Mouse (Mus musculus) CH12.LX (cell line): Measurements from ENCODE around the gene Ikbip. TPM values are rescaled to one million over a fixed set of nuclear protein-coding genes. Genes with fewer than 3 reads are reported as not detected.

ENCODE experiments used
- DNase-seq: peaks from one replicate; pipeline ENCODE4 v3.0.0-alpha.2; 2013; ENCODE audit errors: extremely low read depth
- H3K27ac ChIP-seq: 2 replicates; pipeline ENCODE4 v1.5.1; 2012; ENCODE audit warnings: low read depth, mild to moderate bottlenecking, control low read depth, moderate library complexity; ENCODE audit not compliant: insufficient read depth
- H3K27me3 ChIP-seq: replicated peaks from 2 replicates; pipeline ENCODE3; 2012; ENCODE audit warnings: inconsistent platforms
- H3K36me3 ChIP-seq, 2 experiments: replicated peaks in 1 of 2; 2 replicates each; pipeline versions ENCODE3 to v1.6.1; 2012; ENCODE audit warnings: inconsistent platforms in 1 of 2, low read length in 1 of 2, mild to moderate bottlenecking in 1 of 2, mixed read lengths in 1 of 2, moderate library complexity in 1 of 2; ENCODE audit not compliant: control insufficient read depth in 1 of 2, insufficient read depth in 1 of 2
- H3K4me1 ChIP-seq, 2 experiments: 2 replicates each; pipeline ENCODE4 v1.6.1; 2012; ENCODE audit warnings: inconsistent platforms in 1 of 2, moderate library complexity in 1 of 2; ENCODE audit not compliant: insufficient read depth in 2 of 2, control insufficient read depth in 1 of 2
- H3K4me2 ChIP-seq: 2 replicates; pipeline ENCODE4 v1.6.1; 2012; ENCODE audit warnings: low read depth, mild to moderate bottlenecking, control low read depth; ENCODE audit not compliant: poor library complexity, insufficient read depth, severe bottlenecking
- H3K4me3 ChIP-seq, 3 experiments: fragments of 150-350 bp in 1 of 3; sonication (generic) in 1 of 3; replicated peaks in 1 of 3; 2 replicates each; pipeline versions ENCODE3 to v1.5.1; 2011 to 2012; ENCODE audit warnings: low read depth in 2 of 3, low read length in 2 of 3, mild to moderate bottlenecking in 2 of 3, moderate library complexity in 2 of 3, control low read depth in 1 of 3, improper control_type of control experiment in 1 of 3, inconsistent platforms in 1 of 3, mixed read lengths in 1 of 3; ENCODE audit not compliant: poor library complexity in 1 of 3
- H3K79me2 ChIP-seq: replicated peaks from 2 replicates; pipeline ENCODE4 v1.6.1; 2012; ENCODE audit warnings: mild to moderate bottlenecking, moderate library complexity; ENCODE audit not compliant: control insufficient read depth, poor library complexity, insufficient read depth, severe bottlenecking; ENCODE audit errors: extremely low read depth
- H3K9ac ChIP-seq: 2 replicates; pipeline ENCODE4 v1.6.1; 2012; ENCODE audit warnings: low read depth, mild to moderate bottlenecking, control low read depth, moderate library complexity; ENCODE audit not compliant: insufficient read depth
- H3K9me3 ChIP-seq: replicated peaks from 2 replicates; pipeline ENCODE3; 2012; ENCODE audit warnings: low read length, inconsistent platforms, mixed read lengths
- CHD2 ChIP-seq: IDR thresholded peaks from 2 replicates; pipeline ENCODE4 v1.6.1; 2011; ENCODE audit warnings: low read length, improper control_type of control experiment
- CTCF ChIP-seq, 2 experiments: IDR thresholded peaks in 1 of 2; conservative IDR thresholded peaks in 1 of 2; 2 replicates each; pipeline ENCODE4 v1.5.1; 2011 to 2012; ENCODE audit warnings: low read depth in 2 of 2, low read length in 2 of 2, improper control_type of control experiment in 1 of 2, inconsistent platforms in 1 of 2, mild to moderate bottlenecking in 1 of 2, moderate library complexity in 1 of 2
- E2F4 ChIP-seq: IDR thresholded peaks from 2 replicates; pipeline ENCODE4 v1.6.1; 2011; ENCODE audit warnings: low read depth, low read length, improper control_type of control experiment; ENCODE audit not compliant: insufficient replicate concordance
- ELF1 ChIP-seq: IDR thresholded peaks from 2 replicates; pipeline ENCODE4 v1.6.1; 2014; ENCODE audit warnings: low read depth, mild to moderate bottlenecking, inconsistent platforms, low read length, improper control_type of control experiment
- GABPA ChIP-seq: IDR thresholded peaks from 2 replicates; pipeline ENCODE4 v1.6.1; 2012; ENCODE audit warnings: low read depth, low read length, improper control_type of control experiment, inconsistent platforms; ENCODE audit not compliant: insufficient replicate concordance
- HCFC1 ChIP-seq: IDR thresholded peaks from 2 replicates; pipeline ENCODE4 v1.6.1; 2012; ENCODE audit warnings: low read depth, mild to moderate bottlenecking, inconsistent platforms, low read length, improper control_type of control experiment
- MAFK ChIP-seq: IDR thresholded peaks from 2 replicates; pipeline ENCODE4 v1.6.1; 2011; ENCODE audit warnings: low read length, improper control_type of control experiment; ENCODE audit not compliant: insufficient replicate concordance
- MYC ChIP-seq: IDR thresholded peaks from 2 replicates; pipeline ENCODE4 v1.6.1; 2011; ENCODE audit warnings: low read depth, mild to moderate bottlenecking, improper control_type of control experiment, low read length
- PAX5 ChIP-seq: IDR thresholded peaks from 2 replicates; pipeline ENCODE4 v1.6.1; 2012; ENCODE audit warnings: low read length, inconsistent platforms, mixed read lengths
- RAD21 ChIP-seq: IDR thresholded peaks from 2 replicates; pipeline ENCODE4 v1.6.1; 2011; ENCODE audit warnings: low read depth, mild to moderate bottlenecking, low read length, improper control_type of control experiment, moderate library complexity
- SIN3A ChIP-seq: IDR thresholded peaks from 2 replicates; pipeline ENCODE4 v1.6.1; 2012; ENCODE audit warnings: low read length, improper control_type of control experiment, inconsistent platforms
- SMC3 ChIP-seq: IDR thresholded peaks from 2 replicates; pipeline ENCODE4 v1.6.1; 2011; ENCODE audit warnings: low read depth, low read length, improper control_type of control experiment
- ZMIZ1 ChIP-seq: IDR thresholded peaks from 2 replicates; pipeline ENCODE4 v1.6.1; 2012; ENCODE audit warnings: low read depth, mild to moderate bottlenecking, inconsistent platforms, low read length, improper control_type of control experiment
- ZNF384 ChIP-seq: IDR thresholded peaks from 2 replicates; pipeline ENCODE4 v1.6.1; 2012; ENCODE audit warnings: low read depth, low read length, improper control_type of control experiment, inconsistent platforms
- dilution Hi-C: fragments of 300-500 bp; cut with MboI; formaldehyde crosslinking; loops from 2 replicates; pipeline ENCODE4 v1.14.3; 2020; ENCODE audit warnings: low sequenced_read_pairs; ENCODE audit not compliant: extremely low pct_unique_long_range_greater_than_20kb, extremely low pct_ligation_motif_present
- in situ Hi-C: fragments of 300-500 bp; cut with MboI; formaldehyde crosslinking; loops from 3 replicates; pipeline ENCODE4 v1.14.3; 2019; ENCODE audit warnings: low sequenced_read_pairs, low pct_ligation_motif_present, low pct_unique_long_range_greater_than_20kb, mixed read lengths
- polyA plus RNA-seq: library from polyadenylated mRNA; unstranded; fragments of >175 nt; gene quantifications from 2 replicates; pipeline ENCODE4 v1.2.1, GENCODE M21; 2012; ENCODE audit warnings: low read depth; ENCODE audit not compliant: insufficient read length
- total RNA-seq, 2 experiments: library from RNA; depleted of rRNA; stranded (reverse); fragments of 300-350 nt in 1 of 2; fragments of >200 nt in 1 of 2; gene quantifications; 2 replicates each; pipeline ENCODE4 v1.2.3; 2012 to 2014

The Ikbip gene
- total and polyA plus RNA-seq, 3 experiments = 2.1 to 7.2 (median 6.0) TPM

DNA sequence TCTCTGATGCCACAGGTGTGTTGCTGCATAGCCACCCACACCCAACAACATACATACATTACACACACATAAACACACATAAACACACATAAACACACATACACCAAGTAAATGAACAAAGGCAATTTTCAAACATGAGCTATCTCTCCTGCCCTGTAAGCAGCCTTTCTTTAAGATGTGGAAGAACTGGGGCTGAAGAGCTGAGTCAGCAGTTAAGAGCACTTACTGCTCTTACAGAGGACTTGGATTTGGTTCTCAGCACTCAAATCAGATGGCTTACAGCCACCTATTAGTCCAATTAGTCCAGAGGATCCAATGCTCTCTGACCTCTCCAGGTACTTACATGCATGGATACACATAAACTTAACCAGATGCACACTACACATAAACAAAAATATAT is 30.0 kb upstream of the Ikbip start:
- H3K4me2 ChIP-seq = no peak overlapping the region
- dilution Hi-C loops = no loop called here
- no peak overlapping the region for H3K9ac ChIP-seq
- no peaks in the 10 kb centered on the region for H3K79me2 ChIP-seq
- no peak for TF ChIP-seq CHD2
- TF ChIP-seq MAFK = peak; percentile 88
- no peaks in the 10 kb centered on the region for H3K27me3 ChIP-seq
- H3K27ac ChIP-seq = no peak overlapping the region
- H3K4me3 ChIP-seq = no peak overlapping the region
- in situ Hi-C loops = no loop called here
- no peaks in the 10 kb centered on the region for H3K9me3 ChIP-seq
- no peaks in the 10 kb centered on the region for H3K4me1 ChIP-seq
- H3K36me3 ChIP-seq = peaks cover 34 to 83% of the 10 kb centered on the region in 2 experiments
- DNase-seq = no peak

DNA sequence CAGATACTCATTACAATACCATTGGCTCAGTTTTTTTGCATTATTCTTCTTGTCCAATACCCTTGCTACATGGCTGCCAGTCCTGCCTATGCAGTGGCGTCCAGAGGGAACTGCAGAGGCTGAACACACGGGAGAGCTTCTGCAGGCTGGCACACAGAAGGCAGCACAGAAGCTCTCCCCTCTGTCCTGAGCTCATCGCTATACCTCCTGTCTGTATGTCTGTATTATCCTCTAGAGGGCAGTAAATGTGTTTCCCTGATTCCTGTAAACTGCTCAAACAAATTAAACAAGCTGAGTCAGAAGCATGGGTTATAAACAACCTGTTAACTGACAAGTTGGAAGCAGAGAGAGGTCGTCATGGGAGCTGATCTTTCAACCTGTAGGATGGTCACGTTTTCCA is 22.0 kb upstream of the Ikbip start:
- Histone ChIP-seq H3K9ac (no peak overlapping the region), H3K4me1 (no peaks in the 10 kb centered on the region), H3K9me3 (no peaks in the 10 kb centered on the region), H3K27ac (no peak overlapping the region), H3K27me3 (no peaks in the 10 kb centered on the region)
- in situ Hi-C loops = no loop called here
- TF ChIP-seq GABPA (no peak), CTCF (conservative IDR thresholded peaks at IDR 0.05 in 1 of 2, IDR thresholded peaks at IDR 0.05 in 1 of 2; ENCODE audit: low read depth in 2 of 2, low read length in 2 of 2) (peak in 1 of 2 experiments; percentile 67; a peak in 2 of 4 replicates), SMC3 (peak; percentile 54), RAD21 (peak; percentile 60)
- TF ChIP-seq, all 38 proteins: peak for 3
- peaks cover 44 to 75% of the 10 kb centered on the region in 2 experiments for H3K36me3 ChIP-seq
- dilution Hi-C loops = no loop called here
- DNase-seq = peak; percentile 48
- no peak overlapping the region for H3K4me2 ChIP-seq
- H3K4me3 ChIP-seq = no peak overlapping the region
- no peaks in the 10 kb centered on the region for H3K79me2 ChIP-seq

DNA sequence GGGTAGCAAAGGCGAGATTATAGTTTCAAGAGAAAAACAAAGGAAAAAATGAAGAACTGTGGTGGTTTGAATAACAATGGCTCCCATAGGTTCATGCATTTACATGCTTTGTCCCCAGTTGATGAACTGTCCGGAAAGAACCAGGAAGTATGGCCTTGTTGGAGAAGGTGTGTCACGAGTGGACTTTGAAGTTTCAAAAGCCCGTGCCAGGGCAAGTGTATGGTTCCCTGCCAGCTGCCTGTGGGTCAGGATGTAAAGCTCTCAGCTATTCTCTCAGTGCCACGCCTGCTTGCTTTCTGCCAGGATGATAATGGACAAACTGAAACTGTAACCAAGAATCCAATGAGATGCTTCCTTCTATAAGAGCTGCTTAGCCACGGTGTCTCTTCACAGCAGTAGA is 20.4 kb upstream of the Ikbip start:
- Histone ChIP-seq H3K27me3 (no peaks in the 10 kb centered on the region), H3K4me1 (no peaks in the 10 kb centered on the region), H3K9me3 (peaks cover 6% of the 10 kb centered on the region), H3K9ac (no peak overlapping the region), H3K36me3 (peaks cover 51 to 83% of the 10 kb centered on the region in 2 experiments), H3K4me3 (no peak overlapping the region), H3K79me2 (no peaks in the 10 kb centered on the region; the same call in 1 of the 2 replicates), H3K4me2 (no peak overlapping the region), H3K27ac (no peak overlapping the region)
- dilution Hi-C loops (no loop called here), in situ Hi-C loops (no loop called here)
- no peak for DNase-seq
- TF ChIP-seq MAFK (no peak), SIN3A (no peak), CTCF (conservative IDR thresholded peaks at IDR 0.05 in 1 of 2, IDR thresholded peaks at IDR 0.05 in 1 of 2; ENCODE audit: low read depth in 2 of 2, low read length in 2 of 2) (no peak), E2F4 (no peak), HCFC1 (no peak), CHD2 (no peak), PAX5 (no peak), ZMIZ1 (no peak), ZNF384 (no peak), SMC3 (no peak), ELF1 (no peak), MYC (no peak)
